Mouse (Mus musculus) embryonic fibroblast, embryonic 13.5 days (primary cell): ENCODE results near the gene Pgc. TPM values are rescaled to one million over a fixed set of nuclear protein-coding genes. Genes with fewer than 3 reads are reported as not detected.

Experiments
- H3K27ac ChIP-seq: 2 replicates; pipeline ENCODE4 v1.5.1; 2012; ENCODE audit warnings: low read length, control low read depth, inconsistent platforms; ENCODE audit not compliant: insufficient read depth
- H3K4me1 ChIP-seq: 2 replicates; pipeline ENCODE4 v1.6.1; 2011; ENCODE audit warnings: low read length; ENCODE audit not compliant: control insufficient read depth, insufficient read depth
- H3K4me3 ChIP-seq: 2 replicates; pipeline ENCODE4 v1.5.1; 2011; ENCODE audit warnings: mild to moderate bottlenecking, control low read depth, low read length; ENCODE audit not compliant: insufficient read depth
- CTCF ChIP-seq: IDR thresholded peaks from 2 replicates; pipeline ENCODE4 v1.5.1; 2011; ENCODE audit warnings: mild to moderate bottlenecking, control low read depth, low read length, moderate library complexity, borderline replicate concordance; ENCODE audit not compliant: insufficient read depth
- POLR2A ChIP-seq: IDR thresholded peaks from 2 replicates; pipeline ENCODE4 v1.6.1; 2011; ENCODE audit warnings: low read depth, mild to moderate bottlenecking, control low read depth, low read length, moderate library complexity
- polyA plus RNA-seq: library from polyadenylated mRNA; stranded (reverse); fragments of >200 nt; gene quantifications from 2 replicates; pipeline ENCODE4 v1.2.4, GENCODE M21; 2011; ENCODE audit warnings: low read depth; ENCODE audit not compliant: missing spikeins, insufficient read length

Gene Pgc
- polyA plus RNA-seq, 1 experiment, result not detected

DNA sequence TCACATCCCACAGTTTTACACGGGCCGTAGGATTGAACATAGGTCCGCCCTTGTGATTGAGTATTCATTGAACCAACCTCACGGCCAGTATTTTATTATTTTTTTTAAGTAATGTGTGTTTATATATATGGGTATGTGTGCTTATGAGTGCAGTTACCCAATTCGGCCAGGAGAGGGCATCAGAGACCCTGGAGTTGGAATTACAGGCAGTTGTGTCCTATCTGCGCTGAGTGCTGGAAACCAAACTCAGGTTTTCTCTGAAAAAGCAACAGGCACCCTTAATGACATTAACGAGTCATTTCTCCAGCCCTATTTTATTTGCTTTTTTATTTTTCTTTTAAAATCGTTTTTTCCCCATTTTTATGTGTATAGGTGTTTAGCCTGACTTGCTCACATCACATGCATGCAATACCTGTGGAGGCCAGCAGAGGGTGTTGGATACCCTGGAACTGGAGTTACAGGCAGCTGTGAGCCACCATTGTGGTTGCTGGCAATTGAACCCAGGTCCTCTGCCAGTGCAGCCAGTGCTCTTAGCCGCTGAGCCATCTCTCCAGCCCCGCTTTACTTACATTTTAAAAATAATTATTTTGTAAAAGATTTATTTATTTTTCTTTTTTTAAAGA is 18.2 kb downstream of the Pgc start:
- Histone ChIP-seq H3K4me1 (no peaks in the 10 kb centered on the region), H3K27ac (no peak overlapping the region), H3K4me3 (no peak overlapping the region)
- no peak for TF ChIP-seq POLR2A
- TF ChIP-seq CTCF, result no peak

DNA sequence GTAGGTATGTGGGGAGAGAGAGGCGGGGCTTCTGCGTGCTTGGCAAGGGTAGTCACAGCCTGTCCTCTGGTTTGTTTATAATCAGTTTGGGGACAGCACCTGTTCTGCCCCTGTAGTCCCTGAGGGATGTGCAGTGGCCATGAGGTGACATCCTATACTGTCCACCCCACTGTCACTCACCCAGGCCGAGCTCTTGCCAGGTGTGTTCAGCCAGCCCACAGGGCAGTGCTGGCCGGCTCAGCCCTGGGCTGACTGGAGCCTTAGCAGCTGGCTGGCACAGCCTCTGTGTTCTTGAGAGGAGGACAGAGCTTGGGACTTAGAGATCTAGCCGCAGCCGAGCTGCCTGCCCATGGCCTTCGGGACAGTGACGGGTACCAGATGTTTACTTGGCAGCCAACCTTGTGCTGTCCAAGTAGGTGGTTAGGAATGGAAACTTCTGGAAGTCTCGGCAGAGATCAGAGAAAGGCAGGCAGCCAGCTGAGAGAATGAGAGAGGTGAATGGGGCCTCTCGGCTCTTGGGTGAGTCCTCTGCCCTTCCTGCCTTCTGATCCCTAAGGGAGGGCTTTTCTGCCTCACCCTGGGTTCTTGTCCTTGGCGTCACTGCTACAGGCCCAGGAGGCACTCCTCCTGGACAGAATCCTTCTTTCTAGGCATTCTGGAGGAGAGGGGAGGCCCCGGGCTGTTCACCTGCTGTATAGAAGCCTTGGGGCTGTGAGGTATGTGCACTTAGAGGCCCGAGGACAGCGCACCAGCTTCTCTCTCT is 22.3 kb downstream of the Pgc start:
- Histone ChIP-seq H3K27ac (no peak overlapping the region), H3K4me1 (peaks cover 2% of the 10 kb centered on the region; the same call in 1 of the 2 replicates)
- TF ChIP-seq CTCF (no peak), POLR2A (no peak)

DNA sequence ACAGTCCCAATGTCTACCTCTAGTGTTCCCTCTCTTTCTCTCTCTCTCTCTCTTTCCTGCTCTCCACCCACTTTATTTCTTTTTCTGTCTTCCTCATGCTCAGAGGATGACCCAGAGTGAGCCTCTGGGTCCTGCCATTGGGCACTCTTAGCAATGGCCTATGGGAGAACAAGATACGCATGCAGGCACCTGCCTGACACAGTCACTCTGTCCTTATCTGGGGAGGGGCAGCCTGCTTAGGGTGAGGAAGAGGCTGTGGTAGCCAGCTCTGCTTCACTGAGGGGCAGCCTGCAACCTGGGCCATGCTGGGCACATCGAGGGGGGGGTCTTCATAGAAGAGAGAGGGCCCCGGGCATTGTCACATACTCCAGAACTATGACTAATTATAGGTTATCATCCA is 23.0 kb downstream of the Pgc start:
- Histone ChIP-seq H3K4me1 (peaks cover 2% of the 10 kb centered on the region; the same call in 1 of the 2 replicates), H3K4me3 (no peak overlapping the region), H3K27ac (no peak overlapping the region)
- TF ChIP-seq CTCF (no peak), POLR2A (no peak)

More for the DNA sequence above, 22.3 kb downstream of the Pgc start:
- H3K4me3 ChIP-seq, result no peak overlapping the region

DNA sequence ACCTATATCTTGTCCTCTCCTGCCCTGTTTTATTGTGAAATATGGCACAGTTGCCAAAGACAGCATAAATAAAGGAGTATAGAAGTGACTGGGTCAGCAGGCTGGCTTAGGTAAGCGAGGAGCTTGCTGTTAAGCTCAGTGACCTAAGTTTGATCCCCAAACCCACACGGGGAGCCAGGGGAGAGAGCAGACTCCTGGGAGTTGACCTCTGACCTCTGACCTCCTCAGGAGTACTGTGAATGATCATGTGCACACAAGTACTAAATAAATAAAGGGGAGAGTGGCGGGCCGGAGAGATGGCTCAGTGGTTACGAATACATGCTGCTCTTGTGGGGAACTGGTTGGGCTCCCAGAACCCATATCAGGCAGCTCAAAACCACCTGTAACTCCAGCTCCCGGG is 23.5 kb downstream of the Pgc start:
- no peak overlapping the region for H3K4me3 ChIP-seq
- TF ChIP-seq CTCF (no peak), POLR2A (no peak)
- peaks cover 2% of the 10 kb centered on the region; the same call in 1 of the 2 replicates for H3K4me1 ChIP-seq
- no peak overlapping the region for H3K27ac ChIP-seq

DNA sequence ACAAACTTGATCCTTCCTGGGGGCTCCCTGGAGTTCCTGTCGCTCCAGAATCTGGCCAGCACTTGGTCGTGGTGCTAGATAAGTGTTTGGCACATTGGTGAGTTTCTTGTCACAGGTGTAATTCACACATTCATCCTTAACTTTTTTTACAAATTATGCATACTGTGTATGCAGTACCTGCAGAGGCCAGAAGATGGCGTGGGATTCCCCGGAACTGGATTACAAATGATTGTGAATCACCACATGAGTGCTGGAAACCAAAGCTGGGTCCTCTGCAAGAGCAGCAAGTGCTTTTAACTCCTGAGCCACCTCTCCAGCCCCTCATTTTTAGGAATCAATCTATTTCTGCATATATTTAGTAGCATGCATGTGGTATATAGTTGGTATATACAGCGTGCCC is 25.2 kb downstream of the Pgc start:
- H3K27ac ChIP-seq, result no peak overlapping the region
- no peak overlapping the region for H3K4me3 ChIP-seq
- peaks cover 2% of the 10 kb centered on the region; the same call in 1 of the 2 replicates for H3K4me1 ChIP-seq
- TF ChIP-seq POLR2A (no peak), CTCF (no peak)

DNA sequence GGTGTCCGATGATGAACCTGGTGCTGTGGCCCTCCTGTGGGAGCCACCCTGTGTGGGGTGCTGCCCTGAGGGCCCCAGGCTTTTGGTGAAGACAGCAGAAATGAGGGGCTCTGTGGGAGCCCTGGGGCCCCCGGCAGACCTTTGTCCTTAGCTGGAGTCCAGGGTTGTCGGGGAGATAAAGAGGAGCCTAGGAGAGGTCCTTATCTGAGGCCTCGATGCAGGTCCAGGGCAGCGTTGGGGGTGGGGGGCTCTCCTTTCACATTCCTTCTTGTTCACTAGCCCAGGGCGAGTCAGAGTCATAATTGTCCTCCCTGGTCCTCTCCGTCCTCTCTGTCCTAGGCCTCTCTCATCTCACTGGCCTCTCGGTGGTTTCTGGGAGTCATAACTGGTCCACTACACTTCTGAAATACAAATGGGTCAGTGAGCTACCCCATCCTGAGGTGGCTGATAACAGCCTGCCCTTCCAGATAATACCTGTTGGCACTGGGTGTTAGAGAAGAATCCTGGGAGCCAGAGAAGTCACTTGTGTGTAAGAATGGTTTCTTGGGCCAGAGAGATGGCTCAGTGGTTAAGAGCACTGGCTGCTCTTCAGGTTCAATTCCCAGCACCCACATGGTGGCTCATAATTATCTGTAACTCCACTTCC is 26.6 kb downstream of the Pgc start:
- Histone ChIP-seq H3K4me1 (peaks cover 2% of the 10 kb centered on the region; the same call in 1 of the 2 replicates), H3K4me3 (no peak overlapping the region), H3K27ac (no peak overlapping the region)
- TF ChIP-seq POLR2A (no peak), CTCF (no peak)

DNA sequence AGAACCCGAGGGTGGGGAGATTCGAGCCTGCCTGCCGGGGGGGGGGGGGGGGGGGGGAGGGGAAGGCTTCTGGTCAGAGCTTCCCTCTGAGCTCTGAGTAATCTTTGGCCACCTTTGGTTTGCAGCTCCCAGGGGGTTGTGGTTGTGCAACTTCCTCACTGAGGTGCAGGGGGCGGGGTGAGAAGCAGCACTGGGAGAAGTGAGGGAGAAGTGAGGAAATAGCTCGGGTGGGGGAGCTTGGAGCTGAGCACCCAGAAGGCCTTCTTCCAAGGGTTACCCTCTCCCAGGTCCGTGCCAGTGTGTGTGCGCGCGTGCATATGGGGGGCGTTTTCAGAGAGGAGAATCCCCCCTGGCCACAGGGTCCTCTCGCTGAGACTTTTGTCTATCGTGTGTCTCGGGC is 27.6 kb downstream of the Pgc start:
- Histone ChIP-seq H3K27ac (no peak overlapping the region), H3K4me3 (no peak overlapping the region), H3K4me1 (peaks cover 2% of the 10 kb centered on the region; the same call in 1 of the 2 replicates)
- TF ChIP-seq POLR2A (no peak), CTCF (no peak)

DNA sequence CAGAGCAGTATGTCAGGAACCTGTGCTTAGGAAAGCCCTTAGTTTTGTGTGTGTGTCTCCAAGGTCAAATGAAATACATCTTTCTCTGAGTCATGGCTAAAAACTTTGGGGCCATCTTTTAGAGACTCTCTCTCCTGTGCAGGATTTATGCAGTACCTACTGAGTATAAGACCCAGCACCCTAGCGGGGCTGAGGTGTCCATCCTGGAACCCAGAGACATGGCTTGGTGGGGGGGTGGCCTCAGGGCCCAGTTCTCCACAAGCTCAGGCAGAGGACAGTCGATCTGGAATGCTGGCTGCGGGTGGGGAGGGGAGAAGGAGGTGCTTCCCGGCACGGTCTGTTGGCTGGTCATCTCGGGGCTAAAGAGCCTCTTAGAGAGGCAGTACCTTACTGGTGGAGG is 29.7 kb downstream of the Pgc start:
- no peak for TF ChIP-seq POLR2A
- no peak for TF ChIP-seq CTCF
- no peak overlapping the region for H3K4me3 ChIP-seq
- no peak overlapping the region for H3K27ac ChIP-seq
- H3K4me1 ChIP-seq, result peaks cover 7% of the 10 kb centered on the region; the same call in 1 of the 2 replicates

DNA sequence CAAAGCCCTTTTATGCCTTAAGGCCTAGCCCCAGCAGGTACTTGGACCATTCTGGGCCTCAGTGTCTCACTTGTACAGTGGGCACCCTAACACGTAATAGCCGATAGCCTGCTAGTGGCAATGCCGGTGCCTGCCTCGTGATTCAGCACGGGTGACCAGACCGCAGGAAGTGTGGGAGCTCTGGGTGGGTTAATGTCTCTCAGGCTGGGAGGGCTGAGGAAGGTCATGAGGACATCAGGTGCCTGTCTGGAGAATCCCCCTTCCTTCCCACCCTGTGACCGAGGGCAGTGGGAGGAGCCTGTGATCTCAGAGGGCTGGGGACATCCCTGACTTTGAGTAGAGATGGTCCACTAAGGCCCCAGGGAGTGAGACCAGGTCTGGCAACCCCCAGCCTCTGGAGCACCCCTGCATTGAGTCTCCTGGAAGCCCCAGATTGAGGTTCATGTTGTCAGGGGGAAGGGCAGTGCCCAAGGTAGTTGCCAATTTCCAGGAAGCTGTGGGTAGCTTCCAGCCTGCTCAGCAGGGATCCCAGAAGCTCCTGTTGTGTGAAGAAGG is 30.5 kb downstream of the Pgc start:
- H3K27ac ChIP-seq, result no peak overlapping the region
- H3K4me1 ChIP-seq, result peaks cover 7% of the 10 kb centered on the region; the same call in 1 of the 2 replicates
- TF ChIP-seq POLR2A, result no peak
- TF ChIP-seq CTCF, result no peak
- no peak overlapping the region for H3K4me3 ChIP-seq
